Mouse (Mus musculus): Measurements from ENCODE around the gene Rab4a. TPM values are rescaled to one million over a fixed set of nuclear protein-coding genes. Genes with fewer than 3 reads are reported as not detected.

The Rab4a gene
- polyA plus RNA-seq, 1 experiment from 2014 or later: 61.2 TPM

DNA sequence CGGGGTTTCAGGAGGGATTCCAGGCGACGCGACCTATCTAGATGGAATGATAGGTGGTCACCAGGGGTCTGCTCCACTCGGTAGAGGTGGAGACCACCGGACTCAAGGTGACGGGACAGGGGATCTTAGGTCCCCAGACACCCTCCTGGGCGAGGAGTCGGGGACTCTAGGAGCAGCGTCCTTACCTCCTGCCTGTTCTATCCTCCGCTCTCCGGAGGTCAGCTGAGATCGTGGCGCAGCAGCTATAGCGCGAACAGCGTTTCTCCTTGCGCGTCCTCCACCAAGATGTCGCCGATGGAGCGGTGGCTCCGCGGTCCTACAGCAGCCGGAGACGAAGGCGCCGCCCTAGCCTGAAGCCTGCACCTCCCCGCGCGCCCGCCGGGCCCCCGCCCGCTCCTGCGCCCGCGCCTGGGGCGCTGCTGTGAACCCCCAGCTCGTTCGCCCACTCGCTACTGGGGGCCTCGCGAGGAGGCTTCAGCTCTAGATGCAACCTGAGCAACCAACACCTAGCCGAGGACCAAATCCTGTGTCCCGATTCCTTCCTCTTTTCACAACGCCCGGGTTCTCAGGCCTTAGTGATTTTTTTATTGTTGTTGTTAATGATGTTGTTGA lies 54.0 kb downstream of the Rab4a start, which contains the start of gene Ccsap:
Gene Ccsap (minus strand): TSS at position 562 of the 612 bp plus-strand sequence.
- H3K4me2 ChIP-seq: peak within 1 kb of the TSS; percentile 91
- H3K27me3 ChIP-seq (ENCODE audit: control insufficient read depth, insufficient read depth, low read length): peaks cover 7% of the 10 kb centered on the region; the same call in 1 of the 2 replicates
- peak within 1 kb of the TSS; percentile 81 for H3K9ac ChIP-seq (ENCODE audit: low read length)
- ATAC-seq (ENCODE audit: low FRiP score) (peak; percentile 65; the same call in 1 of the 2 replicates), DNase-seq (ENCODE audit: low spot score, missing footprints) (no peak)
- H3K4me3 ChIP-seq (ENCODE audit: low read depth, low read length): peak within 1 kb of the TSS; percentile 87
- H3K9me3 ChIP-seq (ENCODE audit: control insufficient read depth, low read length): no peaks in the 10 kb centered on the region; the same call in 1 of the 2 replicates
- WGBS: 2% methylated on average over 48 of the region's 48 CpGs
- peak within 1 kb of the TSS; percentile 57 for H3K27ac ChIP-seq (ENCODE audit: low read depth, low read length)
- peaks cover 6% of the 10 kb centered on the region for H3K4me1 ChIP-seq (ENCODE audit: control insufficient read depth, insufficient read depth, low read length)
- no peaks in the 10 kb centered on the region for H3K36me3 ChIP-seq (ENCODE audit: control insufficient read depth, insufficient read depth, low read length)

DNA sequence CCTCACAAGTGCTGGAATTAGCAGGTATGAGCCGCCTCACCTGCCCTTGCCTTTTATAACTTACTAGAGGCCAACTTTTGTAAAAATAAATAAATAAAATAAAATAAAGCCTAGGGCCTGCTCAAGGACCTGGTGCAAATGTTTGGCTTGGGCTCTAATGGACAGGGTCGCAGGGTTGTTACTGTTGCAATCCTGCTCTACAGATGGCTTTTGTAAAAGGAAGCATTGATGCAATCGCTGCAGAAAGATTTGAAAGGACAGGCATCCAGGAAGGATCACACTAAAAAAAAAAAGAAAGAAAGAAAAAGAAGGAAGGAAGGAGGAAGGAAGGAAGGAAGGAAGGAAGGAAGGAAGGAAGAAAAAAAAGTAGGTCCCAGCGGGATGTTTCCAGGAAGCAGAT lies 54.6 kb downstream of the Rab4a start:
- Histone ChIP-seq H3K4me2 (peak overlapping the region; percentile 91), H3K9ac (ENCODE audit: low read length) (no peak overlapping the region), H3K36me3 (ENCODE audit: control insufficient read depth, insufficient read depth, low read length) (no peaks in the 10 kb centered on the region), H3K4me1 (ENCODE audit: control insufficient read depth, insufficient read depth, low read length) (peaks cover 6% of the 10 kb centered on the region), H3K27ac (ENCODE audit: low read depth, low read length) (no peak overlapping the region), H3K27me3 (ENCODE audit: control insufficient read depth, insufficient read depth, low read length) (peaks cover 7% of the 10 kb centered on the region; the same call in 1 of the 2 replicates), H3K9me3 (ENCODE audit: control insufficient read depth, low read length) (no peaks in the 10 kb centered on the region), H3K4me3 (ENCODE audit: low read depth, low read length) (peak overlapping the region; percentile 87; the same call in 1 of the 2 replicates)
- no peak for ATAC-seq (ENCODE audit: low FRiP score)
- no peak for DNase-seq (ENCODE audit: low spot score, missing footprints)
- WGBS: 80% methylated on average over 4 of the region's 4 CpGs

DNA sequence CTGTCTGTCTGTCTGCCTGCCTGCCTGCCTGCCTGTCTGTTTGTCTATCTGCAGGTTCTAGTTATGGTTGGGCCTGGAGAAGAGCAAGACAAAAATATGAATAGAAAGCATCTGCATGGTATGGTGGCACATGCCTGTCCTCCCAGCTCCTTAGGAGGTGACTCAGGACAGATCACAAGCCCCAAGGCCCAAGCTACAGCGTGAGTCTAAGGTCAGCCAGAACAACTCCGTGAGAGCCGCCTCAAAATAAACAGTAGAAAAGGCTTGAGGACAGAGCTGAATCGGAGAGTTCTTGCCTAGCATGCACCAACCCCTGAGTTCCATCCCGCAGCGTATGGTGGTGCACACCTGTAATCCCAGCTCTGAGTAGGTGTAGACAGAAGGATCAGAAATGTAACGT lies 60.0 kb downstream of the Rab4a start:
- peaks cover under 1% of the 10 kb centered on the region; the same call in 1 of the 2 replicates for H3K27me3 ChIP-seq (ENCODE audit: control insufficient read depth, insufficient read depth, low read length)
- no peak overlapping the region for H3K9ac ChIP-seq (ENCODE audit: low read length)
- DNase-seq (ENCODE audit: low spot score, missing footprints) (no peak), ATAC-seq (ENCODE audit: low FRiP score) (no peak)
- WGBS: 82% methylated on average over 7 of the region's 7 CpGs
- no peaks in the 10 kb centered on the region for H3K9me3 ChIP-seq (ENCODE audit: control insufficient read depth, low read length)
- no peaks in the 10 kb centered on the region for H3K36me3 ChIP-seq (ENCODE audit: control insufficient read depth, insufficient read depth, low read length)
- no peak overlapping the region for H3K27ac ChIP-seq (ENCODE audit: low read depth, low read length)
- no peak overlapping the region for H3K4me3 ChIP-seq (ENCODE audit: low read depth, low read length)
- H3K4me2 ChIP-seq: no peak overlapping the region
- H3K4me1 ChIP-seq (ENCODE audit: control insufficient read depth, insufficient read depth, low read length): no peaks in the 10 kb centered on the region

DNA sequence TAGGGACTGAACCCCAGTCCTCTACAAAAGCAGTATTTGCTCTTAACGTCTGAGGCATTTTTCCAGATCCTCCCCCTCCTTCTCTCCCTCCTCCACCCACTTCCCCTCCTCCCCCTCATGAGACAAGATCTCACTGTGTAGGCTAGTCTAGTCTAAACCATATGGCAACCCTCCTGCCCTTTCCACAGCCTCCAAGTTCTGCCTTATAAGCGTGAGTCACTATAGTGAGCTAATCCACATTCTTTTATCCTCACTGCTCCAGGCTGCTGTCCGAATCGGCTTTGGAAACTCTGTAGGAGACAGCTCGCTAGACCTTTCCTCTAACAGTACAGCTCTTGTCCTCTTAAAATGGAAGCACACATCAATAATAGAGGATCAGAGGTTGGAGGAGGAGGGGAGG lies 61.2 kb downstream of the Rab4a start:
- H3K36me3 ChIP-seq (ENCODE audit: control insufficient read depth, insufficient read depth, low read length): no peaks in the 10 kb centered on the region
- no peaks in the 10 kb centered on the region for H3K27me3 ChIP-seq (ENCODE audit: control insufficient read depth, insufficient read depth, low read length)
- H3K9me3 ChIP-seq (ENCODE audit: control insufficient read depth, low read length): no peaks in the 10 kb centered on the region
- DNase-seq (ENCODE audit: low spot score, missing footprints) (no peak), ATAC-seq (ENCODE audit: low FRiP score) (no peak)
- no peak overlapping the region for H3K9ac ChIP-seq (ENCODE audit: low read length)
- no peak overlapping the region for H3K4me2 ChIP-seq
- no peak overlapping the region for H3K27ac ChIP-seq (ENCODE audit: low read depth, low read length)
- WGBS: 27% methylated on average over 5 of the region's 5 CpGs
- H3K4me1 ChIP-seq (ENCODE audit: control insufficient read depth, insufficient read depth, low read length): no peaks in the 10 kb centered on the region
- no peak overlapping the region for H3K4me3 ChIP-seq (ENCODE audit: low read depth, low read length)

DNA sequence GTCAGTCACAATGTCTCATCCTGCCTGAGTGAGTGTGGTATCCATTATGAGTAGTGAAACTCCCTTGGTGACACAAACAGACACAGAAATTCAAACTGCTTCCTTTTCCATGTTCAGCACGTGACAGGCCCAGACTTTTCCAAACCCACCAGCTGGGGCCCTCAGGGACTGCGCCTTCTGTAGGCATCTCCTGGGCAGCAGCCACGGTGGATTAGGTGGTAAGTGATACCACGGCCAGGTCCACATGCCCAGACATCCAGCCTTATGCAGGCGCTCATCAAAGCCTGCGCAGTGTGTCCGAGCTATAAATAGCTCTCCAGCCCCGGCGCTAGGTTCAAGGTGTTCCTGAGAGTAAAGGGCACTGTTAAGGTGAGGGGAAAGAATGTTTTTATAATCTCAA lies 66.3 kb downstream of the Rab4a start:
- 88% methylated on average over 9 of the region's 9 CpGs for WGBS
- ATAC-seq (ENCODE audit: low FRiP score) (no peak), DNase-seq (ENCODE audit: low spot score, missing footprints) (no peak)
- no peak overlapping the region for H3K4me3 ChIP-seq (ENCODE audit: low read depth, low read length)
- H3K9me3 ChIP-seq (ENCODE audit: control insufficient read depth, low read length): no peaks in the 10 kb centered on the region
- H3K4me2 ChIP-seq: no peak overlapping the region
- no peaks in the 10 kb centered on the region for H3K36me3 ChIP-seq (ENCODE audit: control insufficient read depth, insufficient read depth, low read length)
- no peak overlapping the region for H3K27ac ChIP-seq (ENCODE audit: low read depth, low read length)
- H3K27me3 ChIP-seq (ENCODE audit: control insufficient read depth, insufficient read depth, low read length): no peaks in the 10 kb centered on the region
- no peaks in the 10 kb centered on the region for H3K4me1 ChIP-seq (ENCODE audit: control insufficient read depth, insufficient read depth, low read length)
- no peak overlapping the region for H3K9ac ChIP-seq (ENCODE audit: low read length)

DNA sequence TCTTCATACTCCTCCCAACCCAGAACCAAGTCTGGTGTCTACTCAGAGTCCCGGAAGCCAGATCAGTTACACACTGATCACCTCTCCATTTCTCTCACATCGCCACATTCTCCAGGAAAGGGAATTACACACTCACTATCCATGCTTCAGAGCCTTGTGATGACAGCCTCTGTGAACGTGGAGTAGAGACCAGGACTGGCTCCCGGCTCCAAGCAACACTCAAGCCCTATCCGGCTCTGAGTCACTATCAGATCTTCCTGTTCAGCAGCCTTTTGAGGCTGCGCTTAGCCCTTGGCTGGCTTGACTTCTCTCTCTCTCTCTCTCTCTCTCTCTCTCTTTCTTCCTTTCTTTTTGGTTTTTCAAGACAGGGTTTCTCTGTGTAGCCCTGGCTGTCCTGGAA lies 67.6 kb downstream of the Rab4a start:
- DNase-seq (ENCODE audit: low spot score, missing footprints): no peak
- Histone ChIP-seq H3K9ac (ENCODE audit: low read length) (no peak overlapping the region), H3K27ac (ENCODE audit: low read depth, low read length) (no peak overlapping the region), H3K4me2 (no peak overlapping the region), H3K4me3 (ENCODE audit: low read depth, low read length) (no peak overlapping the region), H3K9me3 (ENCODE audit: control insufficient read depth, low read length) (no peaks in the 10 kb centered on the region), H3K27me3 (ENCODE audit: control insufficient read depth, insufficient read depth, low read length) (no peaks in the 10 kb centered on the region), H3K36me3 (ENCODE audit: control insufficient read depth, insufficient read depth, low read length) (no peaks in the 10 kb centered on the region), H3K4me1 (ENCODE audit: control insufficient read depth, insufficient read depth, low read length) (no peaks in the 10 kb centered on the region)
- WGBS: 89% methylated on average over 6 of the region's 6 CpGs
- no peak for ATAC-seq (ENCODE audit: low FRiP score)

DNA sequence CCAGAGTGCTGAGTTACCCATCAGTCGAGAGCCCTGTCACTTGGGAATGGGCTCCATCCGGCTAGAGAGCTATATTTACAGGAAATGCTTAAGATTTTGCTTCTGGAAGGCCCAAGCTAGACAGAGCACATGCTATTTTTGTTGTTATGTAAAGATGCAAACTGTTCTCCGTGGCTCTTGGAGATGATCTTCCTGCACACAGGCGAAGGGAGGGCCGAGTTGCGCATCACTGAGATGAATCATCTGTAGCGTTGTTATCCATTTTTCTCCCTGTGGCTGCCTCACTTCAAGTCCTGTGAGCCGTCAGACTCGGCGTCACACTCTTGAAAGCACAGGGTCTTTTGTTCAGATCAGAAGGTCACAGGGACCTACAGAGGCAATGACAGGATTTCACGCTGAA lies 68.5 kb downstream of the Rab4a start:
- Histone ChIP-seq H3K9ac (ENCODE audit: low read length) (no peak overlapping the region), H3K27me3 (ENCODE audit: control insufficient read depth, insufficient read depth, low read length) (no peaks in the 10 kb centered on the region), H3K9me3 (ENCODE audit: control insufficient read depth, low read length) (no peaks in the 10 kb centered on the region), H3K27ac (ENCODE audit: low read depth, low read length) (no peak overlapping the region), H3K4me1 (ENCODE audit: control insufficient read depth, insufficient read depth, low read length) (no peaks in the 10 kb centered on the region), H3K4me3 (ENCODE audit: low read depth, low read length) (no peak overlapping the region), H3K36me3 (ENCODE audit: control insufficient read depth, insufficient read depth, low read length) (no peaks in the 10 kb centered on the region), H3K4me2 (no peak overlapping the region)
- WGBS: 77% methylated on average over 11 of the region's 11 CpGs
- DNase-seq (ENCODE audit: low spot score, missing footprints) (no peak), ATAC-seq (ENCODE audit: low FRiP score) (no peak)

DNA sequence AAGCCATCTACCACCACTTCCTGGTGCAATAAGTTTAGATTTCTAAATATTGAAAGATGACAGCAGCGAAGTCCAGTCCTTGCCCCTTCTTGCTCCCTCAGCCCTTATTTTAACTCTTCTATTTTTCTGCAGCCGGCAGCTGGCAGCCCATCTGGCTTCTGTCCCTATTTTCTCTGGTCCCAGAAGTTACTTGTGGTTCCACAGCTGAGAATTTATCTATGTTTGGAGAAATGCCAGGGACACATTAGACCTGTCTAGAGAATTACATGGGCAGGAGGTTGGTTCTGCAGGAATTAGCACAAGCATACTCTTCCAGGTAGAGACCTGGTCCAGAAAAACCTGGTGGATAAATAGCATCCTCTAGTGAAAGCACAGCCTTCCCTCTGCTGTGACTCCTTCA lies 72.1 kb downstream of the Rab4a start:
- Histone ChIP-seq H3K4me2 (no peak overlapping the region), H3K9me3 (ENCODE audit: control insufficient read depth, low read length) (no peaks in the 10 kb centered on the region), H3K4me1 (ENCODE audit: control insufficient read depth, insufficient read depth, low read length) (no peaks in the 10 kb centered on the region), H3K36me3 (ENCODE audit: control insufficient read depth, insufficient read depth, low read length) (no peaks in the 10 kb centered on the region), H3K4me3 (ENCODE audit: low read depth, low read length) (no peak overlapping the region), H3K27ac (ENCODE audit: low read depth, low read length) (no peak overlapping the region), H3K27me3 (ENCODE audit: control insufficient read depth, insufficient read depth, low read length) (no peaks in the 10 kb centered on the region), H3K9ac (ENCODE audit: low read length) (no peak overlapping the region)
- DNase-seq (ENCODE audit: low spot score, missing footprints) (no peak), ATAC-seq (ENCODE audit: low FRiP score) (no peak)
- 81% methylated on average over 2 of the region's 2 CpGs for WGBS

DNA sequence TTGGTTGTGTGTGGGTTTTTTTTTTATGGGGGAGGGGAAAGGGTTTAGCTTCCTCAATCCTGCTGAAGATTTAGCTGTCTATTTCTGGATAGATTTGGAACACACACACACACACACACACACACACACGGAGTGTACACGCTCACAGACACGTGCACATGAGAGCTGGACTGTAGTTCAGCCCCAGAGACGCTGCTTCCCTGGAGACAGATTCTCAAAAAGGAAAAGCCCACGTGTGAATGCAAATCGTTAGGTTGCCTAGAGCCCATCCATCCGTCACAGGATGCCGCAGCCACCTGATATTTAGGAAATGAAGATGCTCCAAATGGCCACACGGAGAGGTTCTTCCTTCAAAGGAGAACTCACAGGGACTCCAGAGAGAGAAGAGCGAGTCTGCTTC lies 74.5 kb downstream of the Rab4a start:
- H3K27ac ChIP-seq (ENCODE audit: low read depth, low read length): no peak overlapping the region
- H3K27me3 ChIP-seq (ENCODE audit: control insufficient read depth, insufficient read depth, low read length): no peaks in the 10 kb centered on the region
- no peaks in the 10 kb centered on the region for H3K4me1 ChIP-seq (ENCODE audit: control insufficient read depth, insufficient read depth, low read length)
- DNase-seq (ENCODE audit: low spot score, missing footprints): no peak
- no peaks in the 10 kb centered on the region for H3K36me3 ChIP-seq (ENCODE audit: control insufficient read depth, insufficient read depth, low read length)
- H3K9me3 ChIP-seq (ENCODE audit: control insufficient read depth, low read length): no peaks in the 10 kb centered on the region
- H3K9ac ChIP-seq (ENCODE audit: low read length): no peak overlapping the region
- ATAC-seq (ENCODE audit: low FRiP score): no peak
- H3K4me2 ChIP-seq: no peak overlapping the region
- H3K4me3 ChIP-seq (ENCODE audit: low read depth, low read length): no peak overlapping the region
- WGBS: 78% methylated on average over 10 of the region's 10 CpGs

All from midbrain, embryonic 11.5 days (tissue).